Mouse (Mus musculus) liver, adult (tissue): Measurements from ENCODE around the gene Cdh8.

ENCODE experiments used
- GATA4 ChIP-seq: IDR thresholded peaks from 2 replicates; pipeline ENCODE4 v1.6.1; 2014; ENCODE audit warnings: mild to moderate bottlenecking, low read length; ENCODE audit not compliant: insufficient replicate concordance

Gene Cdh8

GRCm38 (mm10) chr8:99098453-99098852 lies 317.8 kb downstream of the Cdh8 start:
- no peak for TF ChIP-seq GATA4

GRCm38 (mm10) chr8:99051344-99051743 lies 364.9 kb downstream of the Cdh8 start:
- no peak for TF ChIP-seq GATA4

GRCm38 (mm10) chr8:99048664-99049363 lies 367.5 kb downstream of the Cdh8 start:
- no peak for TF ChIP-seq GATA4

GRCm38 (mm10) chr8:99040423-99040822 lies 375.8 kb downstream of the Cdh8 start:
- no peak for TF ChIP-seq GATA4

- TF ChIP-seq GATA4 = no peak
Observed at GRCm38 (mm10) chr8:99031060-99031459, 385.2 kb downstream of the Cdh8 start.
